Mouse (Mus musculus) testis, adult 10 weeks (tissue): ENCODE results near the gene Tnip3. TPM values are rescaled to one million over a fixed set of nuclear protein-coding genes. Genes with fewer than 3 reads are reported as not detected.

Source experiments
- polyA plus RNA-seq: library from polyadenylated mRNA; stranded (reverse); fragments of 350-450 nt; fragmentation: Illumina TruSeq; extraction: RNeasy Lipid Tissue Mini Kit (QIAGEN cat#74804); gene quantifications from one replicate; pipeline ENCODE4 v1.2.3, GENCODE M21; 2014; ENCODE audit warnings: low read depth, low replicate concordance

The Tnip3 gene
- not detected for polyA plus RNA-seq

DNA sequence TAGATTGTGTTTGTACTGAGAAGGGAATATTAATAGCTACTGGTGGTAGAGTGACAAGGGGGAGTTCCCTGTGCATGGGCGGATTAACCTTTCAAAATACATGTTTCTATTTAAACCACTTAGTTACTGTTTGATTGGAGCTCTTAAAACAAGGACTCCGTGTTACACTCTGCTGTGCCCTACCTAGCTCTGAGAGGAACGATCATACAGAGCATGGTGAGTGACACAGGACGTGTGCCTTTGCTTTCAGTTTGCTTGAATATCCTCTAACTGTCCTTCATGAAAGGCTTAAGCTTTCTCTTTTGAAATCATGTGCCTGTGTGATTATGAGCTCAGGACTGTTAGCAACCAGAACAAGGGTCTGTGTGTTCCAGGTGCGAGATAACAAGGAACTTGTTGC, at the start of gene Tnip3:
Gene Tnip3, plus strand, starts transcription at position 122 of the 400 bp plus-strand sequence.

DNA sequence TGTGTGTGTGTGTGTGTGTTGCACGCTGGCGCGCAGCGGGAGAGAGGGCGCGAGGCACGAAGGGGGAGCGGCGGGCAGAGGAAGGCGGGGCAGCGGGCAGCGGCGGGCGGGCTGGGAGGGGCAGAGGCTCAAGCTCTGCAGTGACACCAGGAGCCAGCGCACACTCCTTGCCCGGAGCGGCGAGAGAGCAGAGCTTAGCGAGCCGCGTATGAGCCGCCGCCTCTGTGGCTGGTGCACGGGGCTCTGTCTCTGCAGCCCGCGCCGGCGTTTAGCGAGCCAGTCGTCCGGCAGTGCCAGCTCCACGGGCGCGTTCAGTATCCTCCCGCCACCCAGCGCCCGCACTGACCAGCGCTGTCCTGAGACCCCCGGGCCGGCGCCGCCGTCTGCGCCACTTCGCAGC, 146.3 kb downstream of the Tnip3 start, which contains the start of gene Ndnf:
Gene Ndnf, plus strand, starts transcription at position 140 of the 400 bp plus-strand sequence.

Other genes with a start within 250 kb of the Tnip3 start
- gene C130060K24Rik, start 144.2 kb upstream of the Tnip3 start, polyA plus RNA-seq = not detected
- gene Ndnf, start 146.3 kb downstream of the Tnip3 start, polyA plus RNA-seq = 0.53 TPM